Mouse (Mus musculus) cerebellum, postnatal 4 days (tissue): ENCODE results near the gene Pde4d.

ENCODE experiments used
- DNase-seq, 2 experiments: peaks; one replicate each; pipeline ENCODE4 v3.0.0; 2022; ENCODE audit warnings: low spot score in 2 of 2, mixed read lengths in 1 of 2

The Pde4d gene

GRCm38 (mm10) chr13:109047126-109047525 is 597.4 kb downstream of the Pde4d start:
- DNase-seq: no peak

DNA sequence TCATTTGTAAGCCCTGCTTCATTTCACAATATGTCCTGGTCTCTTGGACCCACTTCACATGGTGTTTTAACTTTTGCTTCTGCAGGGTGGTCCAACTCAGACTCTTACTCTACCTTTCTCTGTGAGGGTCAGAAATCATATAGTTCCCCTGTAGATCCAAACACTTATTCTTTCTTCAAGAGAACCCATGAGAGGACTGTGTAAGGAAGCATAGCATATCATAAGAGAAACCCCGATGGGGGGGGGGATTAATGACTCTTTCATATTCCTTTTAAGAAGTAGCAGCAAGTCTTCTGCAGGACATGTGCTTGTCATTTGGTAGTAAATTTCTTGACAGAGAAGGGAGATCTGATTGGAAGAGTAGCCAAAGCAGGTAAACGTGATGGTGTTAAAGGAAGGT is 603.1 kb downstream of the Pde4d start:
- DNase-seq: no peak

- peak; percentile 27 to 75 for DNase-seq
These were observed 603.7 kb downstream of the Pde4d start for GRCm38 (mm10) chr13:109053242-109054018.

DNA sequence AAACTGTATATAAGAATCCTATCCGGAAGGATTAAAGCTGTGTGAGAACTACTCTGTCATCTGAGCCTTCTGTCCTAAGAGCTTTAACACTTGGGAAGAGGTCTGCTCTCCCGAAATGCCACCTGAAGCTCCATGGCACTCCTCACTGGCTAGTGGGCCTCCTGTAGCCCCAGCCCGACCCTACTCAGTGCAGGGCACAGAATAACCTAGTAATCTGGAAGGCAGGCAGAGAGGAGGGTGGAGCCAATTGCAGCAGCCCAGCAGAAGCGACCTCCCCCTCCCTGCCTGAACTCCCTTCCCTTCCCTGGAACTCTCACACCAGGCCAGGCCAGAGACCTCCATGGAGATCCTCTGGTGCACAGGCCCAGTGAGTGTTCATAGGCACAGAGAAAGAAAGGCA is 608.3 kb downstream of the Pde4d start:
- no peak for DNase-seq

DNA sequence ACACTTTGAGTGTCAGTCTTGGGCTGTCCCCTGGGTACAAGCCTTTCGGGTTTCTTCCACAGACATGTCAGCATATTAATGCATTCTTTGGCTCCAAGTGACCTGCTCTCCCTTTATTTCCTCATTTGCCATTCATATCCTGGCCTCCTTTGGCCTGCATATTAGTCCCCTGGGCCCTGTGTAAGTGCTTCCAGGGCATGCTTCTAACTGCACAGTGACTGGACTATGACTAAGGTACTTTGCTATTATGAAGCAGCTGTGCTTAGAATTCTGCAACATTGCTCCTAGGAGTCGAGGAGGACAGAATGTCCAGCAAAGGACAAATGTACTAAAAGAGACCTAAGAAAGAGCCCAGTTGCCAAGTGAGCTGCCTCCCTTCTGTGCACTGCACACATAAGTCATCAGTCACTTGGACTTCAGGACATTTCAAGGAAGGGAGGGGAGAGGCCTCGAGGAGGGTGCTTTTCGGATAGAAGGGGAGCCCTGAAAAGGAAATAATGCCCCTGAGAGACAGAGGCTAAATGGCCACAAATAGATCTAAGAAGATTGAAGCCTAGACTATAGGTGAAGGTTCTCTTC is 616.9 kb downstream of the Pde4d start:
- DNase-seq: no peak

DNA sequence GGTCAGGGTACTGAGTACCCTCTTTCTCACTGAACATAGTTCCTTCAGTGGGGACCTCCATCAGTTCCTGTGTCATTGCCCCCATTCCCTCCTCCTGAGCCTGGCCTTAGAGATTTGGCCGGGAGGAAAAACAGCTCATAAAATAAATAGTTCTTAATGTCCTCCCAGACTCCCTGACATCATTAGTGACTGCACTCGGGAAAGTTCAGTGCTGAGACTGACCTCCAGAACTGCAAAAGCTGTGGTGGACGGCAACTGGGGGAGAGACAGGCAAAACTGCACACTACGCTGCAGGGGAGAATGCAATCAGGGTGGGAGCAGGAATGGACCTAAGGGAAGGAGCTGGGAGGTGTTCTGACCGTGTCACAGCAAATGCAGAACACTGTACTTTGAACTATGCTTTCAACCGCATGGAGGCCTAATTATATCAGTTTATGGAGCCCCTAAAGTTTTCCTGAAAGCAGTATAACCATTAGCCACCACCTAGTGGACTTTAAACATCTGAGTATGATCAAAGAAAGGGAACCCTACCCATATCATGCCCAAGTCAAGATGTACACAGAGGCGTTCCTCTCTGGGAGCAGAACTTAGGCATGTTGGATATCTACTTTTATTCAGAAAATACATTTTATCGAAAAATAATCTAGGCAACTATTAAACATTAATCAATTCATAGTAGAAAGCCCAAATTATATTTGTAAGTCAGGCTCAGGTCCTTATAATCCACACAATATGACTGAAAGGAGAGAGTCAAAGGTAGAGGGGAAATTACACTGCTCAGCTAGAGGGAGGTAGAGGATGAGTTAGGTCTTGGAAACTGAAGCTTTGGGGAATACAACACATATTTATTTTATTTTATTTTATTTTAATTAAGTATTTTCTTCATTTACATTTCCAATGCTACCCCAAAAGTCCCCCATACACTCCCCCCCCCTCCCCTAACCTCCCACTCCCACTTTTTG is 618.8 kb downstream of the Pde4d start:
- no peak for DNase-seq

DNA sequence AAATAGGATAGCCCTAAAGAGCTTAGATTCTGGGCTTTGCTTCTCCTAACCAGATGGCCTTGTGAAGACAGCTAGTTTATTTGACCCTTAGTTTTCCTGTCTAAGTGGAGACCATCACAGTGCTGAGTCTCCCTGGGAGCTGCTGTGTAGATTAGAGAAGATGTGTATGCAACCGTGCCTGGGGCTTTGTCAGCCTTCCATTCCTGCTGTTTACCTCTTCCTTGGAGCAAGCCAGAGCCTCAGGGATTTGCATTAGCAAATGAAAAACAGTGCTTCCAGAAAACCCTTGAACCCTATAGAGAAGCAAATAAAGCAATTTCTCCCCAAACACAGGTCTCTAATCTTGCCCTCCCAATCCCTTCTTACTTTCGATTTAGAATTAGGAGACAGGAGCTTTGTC is 623.6 kb downstream of the Pde4d start:
- no peak for DNase-seq

GRCm38 (mm10) chr13:109074078-109074477 is 624.3 kb downstream of the Pde4d start:
- no peak for DNase-seq

DNA sequence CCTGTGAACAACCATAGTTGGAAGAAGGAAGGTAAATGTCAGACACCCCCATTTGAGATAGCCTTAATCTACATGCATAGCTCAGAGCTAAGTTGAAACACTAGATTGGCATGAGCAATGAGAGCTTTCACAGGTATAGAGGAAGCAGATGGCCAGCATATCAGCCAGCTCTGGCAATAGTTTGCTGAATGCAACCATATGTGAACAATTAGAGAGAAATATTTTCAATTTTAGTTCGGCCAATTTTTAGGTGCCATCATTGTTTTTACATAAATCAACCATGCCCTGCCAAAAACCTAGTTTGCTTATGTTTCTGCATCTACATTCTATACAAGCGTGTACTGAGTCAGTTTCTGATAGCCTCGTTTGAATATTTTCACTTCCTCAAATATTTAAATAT is 642.9 kb downstream of the Pde4d start:
- no peak for DNase-seq

DNA sequence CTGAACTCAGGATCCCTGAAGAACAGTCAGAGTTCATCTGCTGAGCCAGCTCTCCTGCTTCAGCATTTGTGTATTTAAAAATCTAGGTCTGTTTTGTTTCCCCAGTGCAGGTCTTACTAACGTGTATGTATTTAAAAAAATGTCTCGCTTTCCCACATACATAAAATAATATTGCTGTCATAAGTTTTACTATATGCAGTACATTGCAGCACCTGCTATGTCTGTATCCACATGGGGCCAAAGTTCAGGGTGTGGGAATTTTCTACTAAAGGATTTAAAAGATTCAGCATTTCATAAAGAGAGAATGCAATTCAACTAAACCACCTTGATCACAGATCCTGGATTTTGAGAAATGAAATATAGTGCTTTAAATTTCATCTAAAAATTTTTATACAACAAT is 646.9 kb downstream of the Pde4d start:
- DNase-seq: no peak

DNA sequence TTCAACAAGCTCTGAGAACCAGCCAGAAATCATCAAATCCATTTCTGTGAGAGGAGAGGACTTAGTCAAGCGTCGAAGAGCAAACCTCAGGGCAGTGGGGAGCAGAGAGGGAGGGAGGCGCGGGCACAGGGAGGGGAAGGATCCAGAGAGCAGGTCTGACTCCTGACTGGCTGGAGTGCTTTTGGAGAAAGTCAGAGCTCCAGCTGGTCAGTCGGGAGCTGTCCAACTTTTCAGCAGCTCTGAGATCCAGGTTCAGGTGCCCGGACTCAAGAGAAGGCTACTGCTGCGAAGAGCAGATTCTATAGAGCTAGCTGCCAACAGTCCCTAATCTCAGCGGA is 666.2 kb downstream of the Pde4d start:
- DNase-seq: peak in 1 of 2 experiments; percentile 20

- DNase-seq: peak; percentile 33 to 71
These were observed 666.8 kb downstream of the Pde4d start for GRCm38 (mm10) chr13:109116342-109117201.

DNA sequence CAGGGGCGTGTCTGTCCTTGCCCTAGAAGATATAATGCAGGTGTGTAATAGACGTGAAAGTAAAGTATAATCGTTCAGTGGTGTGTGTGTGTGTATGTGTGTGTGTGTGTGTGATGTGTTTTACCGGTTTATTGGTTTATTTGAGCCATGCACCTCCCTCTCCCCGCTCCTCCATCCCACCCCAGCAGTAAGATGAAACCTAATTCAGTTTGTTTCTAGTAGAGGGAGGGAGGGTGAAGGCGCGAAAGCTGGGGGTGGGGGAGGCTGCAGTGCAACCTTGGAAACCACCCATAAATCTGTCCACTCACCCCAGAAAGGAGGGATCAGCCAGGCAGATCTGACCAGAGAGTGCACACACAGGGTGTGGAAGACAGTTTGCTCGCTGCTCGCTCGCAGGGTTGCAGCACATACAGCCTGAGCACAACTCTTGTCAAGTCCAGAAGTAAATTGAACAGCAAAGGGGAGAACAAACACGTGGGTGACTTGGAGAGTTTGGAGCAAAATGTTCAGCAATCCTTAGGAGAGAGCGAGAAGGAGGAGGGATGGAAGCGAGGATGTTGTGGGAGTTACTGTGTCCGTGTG is 667.6 kb downstream of the Pde4d start:
- DNase-seq: peak in 1 of 2 experiments; percentile 34

GRCm38 (mm10) chr13:109118296-109118800 is 668.6 kb downstream of the Pde4d start:
- DNase-seq: no peak

DNA sequence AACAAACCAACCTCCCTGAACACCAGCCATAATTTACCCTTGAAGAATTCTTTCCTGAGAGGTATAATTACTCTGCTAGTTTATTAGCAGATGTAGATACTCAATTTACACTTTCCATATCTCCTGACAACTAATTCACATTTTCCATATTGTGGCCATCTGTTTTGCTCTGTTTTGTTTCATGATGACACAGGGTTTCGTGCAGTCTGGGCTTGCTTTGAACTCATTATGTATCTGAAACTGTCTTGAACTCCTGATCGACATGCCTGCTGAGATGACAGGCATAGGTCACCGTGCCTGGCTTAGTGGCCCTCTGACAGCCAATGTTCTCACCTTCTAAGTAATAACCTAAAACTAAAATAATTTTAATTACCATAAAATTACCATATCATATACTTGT is 672.1 kb downstream of the Pde4d start:
- no peak for DNase-seq

GRCm38 (mm10) chr13:109136405-109136804 is 686.7 kb downstream of the Pde4d start:
- no peak for DNase-seq

DNA sequence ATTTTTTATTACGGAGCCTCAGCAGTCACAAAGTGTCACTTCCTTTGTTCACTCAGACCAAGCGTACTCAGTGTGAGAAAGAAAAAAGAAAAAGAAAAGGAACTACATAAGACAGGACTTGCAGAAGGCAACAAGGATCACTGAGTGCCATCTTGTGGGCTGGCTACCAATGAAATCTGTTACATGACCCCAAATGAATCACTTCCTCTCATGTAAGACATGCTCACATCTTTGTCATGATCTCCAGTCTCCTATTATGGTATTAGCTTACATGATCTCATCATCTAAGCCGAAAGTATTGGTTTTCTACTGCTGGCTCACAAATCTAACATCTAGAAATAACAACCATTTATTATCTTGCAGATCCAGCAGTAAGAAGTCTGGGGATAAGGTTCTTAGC is 709.0 kb downstream of the Pde4d start:
- no peak for DNase-seq

DNA sequence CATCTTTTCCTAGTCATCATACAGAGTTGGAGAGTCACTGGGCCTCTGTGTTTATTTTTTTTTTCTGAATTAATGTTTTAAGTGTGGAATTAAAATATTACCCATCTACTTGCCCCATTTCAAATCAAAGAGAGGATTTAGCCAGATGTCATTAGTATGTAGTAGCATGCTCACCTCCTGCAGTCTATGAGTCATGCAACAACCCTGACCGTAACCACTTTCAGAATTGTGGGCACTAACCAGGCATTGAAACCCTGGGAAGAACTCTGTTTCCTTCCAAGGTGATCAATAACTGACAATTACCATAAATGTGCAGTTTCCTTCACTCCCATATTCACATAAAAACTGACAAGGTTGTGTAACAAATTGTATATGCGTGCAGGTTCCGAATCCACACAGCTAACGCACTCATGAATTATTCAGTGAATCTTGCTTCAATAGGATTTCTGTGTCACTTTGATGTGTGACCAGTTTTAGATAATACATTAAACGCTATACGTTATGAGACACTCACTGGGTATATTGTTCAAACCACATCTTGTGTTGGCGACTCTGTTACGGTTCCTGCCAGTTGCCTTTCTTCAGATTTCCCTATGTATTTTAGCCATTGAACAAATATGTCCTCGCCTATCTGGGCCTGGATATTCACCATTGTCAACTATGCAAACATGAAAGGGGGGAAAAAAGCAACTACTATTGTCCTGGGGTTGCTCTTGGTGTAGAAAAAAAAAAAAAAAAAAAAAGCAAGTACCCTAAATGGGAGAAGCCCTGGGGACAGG is 719.0 kb downstream of the Pde4d start:
- DNase-seq: no peak

- DNase-seq: no peak
These were observed 719.5 kb downstream of the Pde4d start for GRCm38 (mm10) chr13:109169335-109169606.

GRCm38 (mm10) chr13:109171688-109172087 is 721.9 kb downstream of the Pde4d start:
- no peak for DNase-seq
